Mouse (Mus musculus) adipocyte (in vitro differentiated cells): ENCODE results near the gene Tmem181a.
"Not testable (repeated sequence)": the region's sequence is repeated elsewhere in the genome, so short reads cannot be mapped to it uniquely, and the experiment has no call there.

ENCODE experiments used
- DNase-seq: peaks from one replicate; pipeline ENCODE4 v3.0.0-alpha.2; 2016; ENCODE audit warnings: low spot score

Gene Tmem181a

DNA sequence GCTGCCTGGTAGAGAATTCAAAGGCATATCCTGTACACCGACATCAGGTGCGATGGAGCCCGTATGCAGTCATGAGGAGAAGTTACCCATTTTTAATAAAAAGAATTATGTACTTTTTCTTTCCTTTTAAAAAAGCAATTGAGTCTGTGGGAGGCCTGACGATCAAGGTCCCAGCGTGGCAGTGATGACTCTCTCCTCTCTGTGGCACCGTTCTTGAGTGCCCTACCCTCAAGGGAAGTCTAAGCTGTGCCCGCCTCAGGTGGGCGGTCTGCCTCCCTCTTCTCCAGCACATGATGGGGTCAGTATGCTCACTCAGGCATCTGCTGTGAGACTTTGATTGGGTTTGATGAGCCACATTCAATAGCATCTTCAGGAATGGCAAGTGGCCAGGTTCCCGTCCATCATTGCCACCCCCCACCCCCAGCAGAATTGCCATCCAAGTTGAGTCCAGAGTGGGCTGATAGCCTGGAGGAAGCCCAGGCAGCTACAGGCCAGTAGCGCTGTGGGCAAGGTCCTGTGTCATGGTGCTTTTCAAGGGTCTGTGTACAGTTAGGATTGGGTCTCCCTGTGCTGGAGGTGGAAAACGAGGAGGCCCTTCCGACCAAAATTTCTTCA is 49.1 kb downstream of the Tmem181a start:
- DNase-seq = not testable (repeated sequence)

DNA sequence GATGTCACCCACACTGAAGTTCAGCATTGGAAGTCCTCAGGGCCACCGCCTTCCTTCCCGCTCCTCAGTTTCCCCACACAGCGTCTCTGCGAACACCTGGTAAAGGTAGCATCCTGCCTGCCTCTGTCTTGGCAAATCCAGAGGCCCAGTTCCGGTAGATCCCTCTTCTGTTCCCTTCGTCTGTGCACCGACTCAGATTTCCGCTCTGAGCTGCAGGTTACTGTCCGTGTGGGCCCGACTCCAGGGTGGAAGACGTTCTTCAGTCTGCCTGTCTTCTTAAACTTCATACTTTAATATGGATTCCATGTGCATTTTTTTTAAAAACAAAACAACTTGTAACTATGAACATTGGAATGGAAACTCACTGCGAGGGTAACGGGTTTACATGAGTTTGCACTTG is 49.8 kb downstream of the Tmem181a start:
- DNase-seq = not testable (repeated sequence)

DNA sequence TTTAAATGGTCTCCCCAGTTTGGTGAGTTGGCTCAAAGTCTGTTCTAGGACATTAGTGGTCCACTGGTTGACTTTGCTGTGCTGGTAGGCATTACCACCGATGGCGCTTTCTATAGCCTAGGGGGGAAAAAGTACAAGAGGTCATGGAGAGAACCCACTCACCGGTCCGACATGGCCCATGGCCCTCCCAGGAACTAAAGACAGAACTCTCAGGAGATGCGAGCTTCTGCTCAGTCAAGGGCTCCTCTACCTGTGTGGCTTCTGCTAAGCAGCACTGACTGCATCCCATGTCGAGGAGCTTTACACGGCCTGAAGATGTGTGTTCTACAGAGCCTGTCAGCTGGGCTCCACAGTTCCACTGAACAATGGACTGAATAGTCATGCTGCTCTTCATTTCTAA is 55.1 kb downstream of the Tmem181a start:
- not testable (repeated sequence) for DNase-seq

DNA sequence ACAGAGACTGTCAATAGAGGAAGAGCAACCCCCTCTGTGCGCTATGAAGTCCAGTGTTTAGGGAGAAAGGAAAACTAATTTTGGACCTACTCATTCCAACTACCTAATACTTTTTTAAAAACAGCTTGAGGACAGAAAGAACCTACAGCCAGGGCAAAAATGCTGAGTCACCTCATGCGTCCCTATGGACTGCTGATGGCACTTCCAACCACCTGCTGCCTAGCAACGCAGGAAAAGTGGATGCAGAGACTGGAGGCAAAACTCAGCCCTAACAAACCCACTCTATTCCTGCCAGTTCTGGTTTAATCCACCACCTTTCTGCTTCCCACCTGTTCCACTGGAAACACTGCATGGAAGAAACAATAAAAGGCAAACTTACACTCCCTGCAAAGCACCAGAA is 56.1 kb downstream of the Tmem181a start:
- DNase-seq = not testable (repeated sequence)

DNA sequence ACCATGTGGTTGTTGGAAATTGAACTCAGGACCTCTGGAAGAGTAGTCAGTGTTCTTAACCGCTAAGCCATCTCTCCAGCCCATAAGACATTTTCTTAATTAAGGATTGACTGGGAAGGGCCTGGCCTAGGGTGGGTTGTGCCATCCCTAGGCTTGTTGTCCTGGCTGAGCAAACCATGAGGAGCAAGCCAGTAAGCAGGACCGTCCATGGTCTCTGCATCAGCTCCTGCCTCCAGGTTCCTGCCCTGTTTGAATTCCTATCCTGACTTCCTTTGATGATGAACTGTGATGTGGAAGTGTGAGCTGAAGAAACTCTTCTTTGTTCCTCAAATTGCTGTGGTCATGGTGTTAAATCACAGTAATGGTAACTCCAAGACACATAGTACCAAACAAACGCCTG is 57.8 kb downstream of the Tmem181a start:
- DNase-seq = not testable (repeated sequence)

DNA sequence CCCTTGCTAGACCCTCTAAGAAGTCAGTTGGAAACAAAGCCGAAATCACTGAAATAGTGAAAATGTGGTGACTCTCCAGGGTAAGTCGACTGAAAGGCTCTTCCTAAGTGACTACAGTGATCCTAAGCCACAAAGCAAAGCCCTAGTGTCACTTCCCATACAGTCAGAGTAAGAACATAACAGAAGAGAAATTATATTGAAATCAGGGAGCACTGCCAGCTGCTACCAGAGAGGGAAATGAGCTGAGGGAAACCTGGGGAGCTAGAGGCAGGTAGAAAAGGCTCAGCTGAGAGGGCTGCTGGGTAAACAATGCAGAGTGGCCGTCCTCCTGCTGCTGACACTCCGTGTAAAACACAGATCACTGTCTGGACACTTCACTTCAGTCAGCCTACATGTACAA is 59.0 kb downstream of the Tmem181a start:
- DNase-seq = not testable (repeated sequence)

DNA sequence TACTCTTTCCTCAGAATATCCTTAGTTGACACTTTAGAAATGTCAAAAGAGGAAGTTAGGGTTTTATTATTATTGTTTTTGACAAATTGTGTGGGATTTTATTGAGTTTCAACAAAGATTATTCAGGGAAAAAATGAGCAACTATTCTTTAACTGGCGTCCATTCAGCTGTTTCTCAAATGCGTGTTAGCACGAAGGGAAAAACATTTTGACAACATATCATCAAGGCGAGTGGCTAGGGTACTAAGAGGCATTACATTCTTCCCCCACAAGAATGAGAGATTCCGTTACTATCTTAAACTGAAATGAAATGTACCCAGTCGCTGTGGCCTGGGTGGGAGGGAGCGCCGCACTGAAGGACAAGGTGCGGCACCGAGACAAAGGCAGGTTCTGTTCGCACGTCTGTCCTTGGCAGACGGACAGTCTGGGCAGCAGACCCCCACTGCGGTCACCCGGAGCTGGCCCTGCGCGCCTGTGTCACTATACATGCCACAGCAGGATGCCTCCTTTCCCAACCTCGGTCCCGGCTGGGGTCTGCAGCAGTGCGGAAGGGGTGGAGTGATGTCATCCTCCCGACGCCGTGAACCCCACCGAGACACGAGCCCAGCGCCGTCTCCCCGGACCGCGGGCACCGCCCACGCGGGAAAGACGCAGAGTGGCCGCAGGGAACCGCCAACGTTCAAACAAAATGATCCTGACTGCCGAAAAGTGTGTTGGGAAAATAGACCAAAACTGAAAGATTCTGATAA is 59.9 kb downstream of the Tmem181a start:
- peak; percentile 3 for DNase-seq

DNA sequence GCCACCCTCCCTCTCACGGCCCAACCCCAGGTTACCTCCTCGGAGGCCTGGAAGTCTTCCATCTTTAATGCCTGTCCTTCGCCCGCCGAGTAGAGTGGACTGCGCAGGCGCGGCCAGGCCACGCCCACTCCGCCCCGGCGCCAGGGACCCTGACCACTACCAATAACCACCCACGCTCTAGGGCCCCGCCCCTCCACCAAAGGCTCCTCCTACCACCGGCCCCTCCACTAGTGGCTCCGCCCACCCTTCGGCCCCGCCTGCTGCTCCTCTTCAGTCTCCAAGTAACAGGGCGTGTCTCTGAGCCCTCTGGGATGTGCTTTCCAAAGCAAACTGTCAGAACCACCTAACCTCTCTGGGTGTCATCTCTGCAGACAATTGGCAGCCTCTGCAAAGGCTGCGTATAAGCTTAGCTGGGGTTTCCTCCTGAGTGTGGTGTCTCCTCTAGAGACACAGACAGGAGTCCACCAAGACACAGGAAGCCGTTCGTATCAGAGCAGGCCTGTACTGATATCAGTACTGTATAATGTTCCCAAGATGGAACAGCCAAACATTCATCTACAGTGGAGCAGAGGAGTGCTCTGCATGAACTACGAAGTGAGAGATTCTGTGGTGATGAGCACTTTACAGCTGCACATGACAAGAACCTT is 60.8 kb downstream of the Tmem181a start, which contains the start of gene Dynlt1a:
Dynlt1a (minus strand) TSS at position 162 of the 647 bp plus-strand sequence.
- DNase-seq = peak; percentile 83

DNA sequence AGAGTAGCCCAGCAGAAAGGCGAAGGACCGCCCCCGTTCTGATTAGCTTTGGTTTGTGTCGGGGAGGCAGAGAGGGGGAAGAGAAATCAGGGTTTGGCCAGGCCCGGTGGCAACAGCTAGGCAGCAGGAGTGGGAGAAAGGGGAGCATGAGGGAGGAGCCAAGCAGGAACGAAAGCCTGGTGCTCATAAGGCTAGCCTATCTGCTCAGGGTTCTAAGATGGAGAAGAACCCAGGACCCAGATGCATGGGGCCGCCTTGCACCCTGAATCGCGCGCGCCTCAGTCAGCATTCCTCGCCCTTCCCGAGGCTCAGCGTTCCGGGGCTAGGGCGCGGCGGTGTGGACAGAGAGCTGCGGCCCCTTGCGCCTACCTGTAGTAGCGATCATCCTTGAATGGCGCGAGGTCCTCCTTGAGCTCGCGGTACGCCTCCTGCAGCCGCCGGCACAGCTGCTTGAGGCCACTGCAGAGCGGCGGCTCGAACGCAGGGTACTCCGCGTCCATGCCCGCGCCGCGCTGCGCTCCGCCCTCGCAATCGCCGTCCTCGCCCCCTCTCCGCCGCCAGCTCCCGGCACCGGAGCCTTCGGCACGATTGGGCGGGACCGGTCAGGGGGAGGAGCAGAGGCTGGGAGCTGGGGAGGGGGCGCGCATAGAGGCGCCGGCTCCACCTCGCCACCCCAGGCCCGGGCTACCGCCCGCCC is 64.6 kb downstream of the Tmem181a start:
- not testable (repeated sequence) for DNase-seq

DNA sequence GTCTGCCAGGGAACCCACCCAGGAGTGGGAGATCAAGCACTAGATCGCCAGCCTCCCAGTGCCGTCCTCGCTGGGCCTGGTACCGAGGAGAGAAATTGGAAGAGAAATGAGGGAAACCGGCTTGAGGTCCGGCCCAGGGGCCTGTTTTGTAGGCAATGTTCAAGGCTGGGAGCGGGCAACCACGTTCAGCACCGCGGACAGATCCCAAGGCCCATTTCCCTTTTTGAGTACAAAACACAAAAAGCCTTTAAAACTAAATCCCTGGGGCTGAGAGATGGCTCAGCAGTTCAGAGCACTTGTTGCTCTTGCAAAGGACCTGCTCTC is 65.1 kb downstream of the Tmem181a start:
- DNase-seq = not testable (repeated sequence)

DNA sequence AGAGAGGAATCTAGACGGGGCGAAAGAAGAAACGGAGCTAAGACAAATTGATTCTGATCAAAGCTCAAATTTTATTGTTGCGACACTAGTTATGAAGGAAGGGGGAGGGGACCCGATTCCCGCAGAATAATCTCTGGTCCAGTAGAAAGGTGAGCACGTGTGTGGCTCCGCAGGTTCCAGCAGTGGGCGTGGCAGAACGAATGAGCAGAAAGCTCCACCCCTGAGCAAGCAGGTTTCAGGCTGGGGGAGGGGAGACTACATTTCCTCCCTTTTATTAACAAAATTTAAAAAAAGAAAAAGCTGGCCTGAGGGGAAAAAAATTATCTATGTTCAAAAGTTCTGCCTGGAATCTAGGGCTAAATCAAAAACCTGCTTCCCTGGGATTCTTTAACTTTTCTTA is 68.4 kb downstream of the Tmem181a start:
- DNase-seq = not testable (repeated sequence)

DNA sequence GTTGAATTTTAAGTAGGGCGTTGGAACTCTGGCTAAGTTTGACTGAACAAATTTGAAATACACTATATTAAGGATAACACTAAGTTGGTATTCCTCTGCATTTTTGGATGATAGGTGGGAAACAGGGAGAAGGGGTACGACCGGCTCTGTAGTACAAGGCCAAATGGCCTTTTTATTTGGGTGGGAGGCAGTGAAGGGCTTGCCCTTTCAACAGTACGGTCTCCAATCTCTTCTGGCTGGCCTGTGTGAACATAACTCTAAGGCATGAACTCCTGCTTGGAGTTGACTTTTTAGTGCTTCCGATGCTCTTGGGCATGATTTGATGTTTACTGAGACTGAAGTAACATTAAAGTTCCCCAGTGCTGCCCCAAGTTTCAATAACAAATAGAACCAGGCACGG is 68.9 kb downstream of the Tmem181a start:
- not testable (repeated sequence) for DNase-seq

DNA sequence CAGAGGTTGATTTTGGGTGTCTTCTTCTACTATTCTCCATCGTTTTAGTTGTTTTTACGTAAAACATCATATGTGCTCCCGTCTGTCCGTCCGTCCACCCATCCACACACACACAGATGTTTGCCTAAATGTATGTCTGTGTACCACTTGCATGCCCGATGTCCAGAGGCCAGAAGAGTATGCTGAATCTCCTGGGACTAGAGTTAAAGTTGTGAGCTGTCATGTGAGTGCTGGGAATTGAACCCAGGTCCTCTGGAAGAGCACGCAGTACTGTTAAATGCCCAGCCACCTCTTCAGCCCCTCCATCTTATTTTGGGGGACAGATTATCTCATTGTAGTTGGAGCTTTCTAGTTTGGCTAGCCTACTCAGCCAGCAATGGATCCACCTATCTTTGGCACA is 70.9 kb downstream of the Tmem181a start:
- not testable (repeated sequence) for DNase-seq

DNA sequence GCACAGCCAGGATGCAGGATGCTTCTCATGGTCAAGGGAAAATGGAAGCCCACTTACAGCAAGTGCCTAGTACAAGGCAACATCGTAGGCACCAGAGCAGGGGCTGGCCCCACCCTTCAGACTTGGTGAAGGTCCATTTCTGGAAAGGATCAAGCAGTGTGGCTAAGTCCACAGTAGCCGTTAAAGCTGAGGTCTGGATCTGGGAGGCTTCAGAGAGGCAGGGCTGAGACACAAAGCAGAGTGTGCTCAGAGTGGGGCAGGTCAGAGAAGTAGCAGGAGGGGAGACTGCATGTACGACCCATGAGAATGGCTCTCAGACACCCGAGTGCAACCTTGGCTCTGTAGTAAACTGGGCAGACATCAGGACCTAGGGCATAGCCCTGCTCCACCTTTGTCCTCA is 72.3 kb downstream of the Tmem181a start:
- not testable (repeated sequence) for DNase-seq

DNA sequence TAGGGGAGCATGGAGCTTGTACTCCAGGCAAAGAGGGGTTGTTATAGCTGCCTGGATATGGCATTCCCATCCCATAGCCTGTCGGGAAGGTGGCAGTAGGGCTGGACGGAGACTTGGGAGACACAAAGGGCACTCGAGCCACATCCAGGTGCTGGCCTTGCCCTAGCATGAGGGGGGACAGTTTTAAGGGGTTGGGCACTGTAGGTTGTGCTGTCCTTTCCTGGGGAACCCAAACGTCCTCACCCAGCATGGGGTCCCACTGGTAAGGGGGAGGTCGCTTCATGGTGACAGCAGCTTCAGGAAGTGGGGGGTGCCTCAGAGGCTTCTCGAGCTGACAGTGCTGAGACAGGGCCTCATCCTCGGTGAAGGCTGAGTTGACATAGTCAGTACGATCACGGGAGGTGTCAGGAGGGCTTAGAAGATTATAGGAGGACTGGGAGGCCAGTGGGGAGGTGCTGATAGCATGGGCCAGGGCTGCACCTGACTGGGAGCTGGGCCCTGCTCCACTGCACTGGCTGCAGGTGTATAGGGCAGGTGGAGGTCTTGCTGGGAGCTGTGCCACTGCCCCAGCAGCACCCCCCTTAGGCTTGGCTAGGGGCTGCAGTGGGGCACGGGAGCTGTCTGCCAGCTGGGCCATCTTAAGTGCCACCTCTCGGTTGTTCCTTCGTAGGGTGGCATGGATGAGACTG is 86.1 kb downstream of the Tmem181a start:
- not testable (repeated sequence) for DNase-seq

DNA sequence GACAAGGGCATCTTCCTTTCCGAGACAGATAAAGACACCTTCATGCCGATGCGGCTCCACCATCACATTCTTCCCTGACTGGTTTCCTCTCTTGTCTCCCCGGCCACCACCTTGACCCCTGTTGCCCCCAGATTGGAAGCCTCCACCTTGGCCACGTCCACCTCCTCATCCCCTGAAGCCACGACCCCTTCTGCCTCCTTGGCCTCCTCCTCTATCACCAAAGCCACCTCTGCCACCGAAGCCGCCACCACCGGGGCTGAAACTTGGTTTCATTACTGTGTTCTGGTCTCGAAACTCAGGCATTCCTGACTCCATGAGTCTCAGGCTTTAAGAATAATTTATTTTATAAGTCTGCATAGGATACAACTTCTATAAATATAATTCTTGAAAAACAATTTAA is 98.6 kb downstream of the Tmem181a start:
- not testable (repeated sequence) for DNase-seq
